Mouse (Mus musculus) kidney, postnatal 0 days (tissue): ENCODE measurements around the gene Hhat. TPM values are rescaled to one million over a fixed set of nuclear protein-coding genes. Genes with fewer than 3 reads are reported as not detected.

Experiments used
- ATAC-seq: fragments of 200-750 bp; cut with Nextera tagmentation; replicated peaks from 2 replicates; pipeline ENCODE4 v1.8.0; 2017; ENCODE audit warnings: low read depth, moderate number of reproducible peaks, moderate TSS enrichment, moderate library complexity; ENCODE audit not compliant: low FRiP score
- DNase-seq: peaks from one replicate; pipeline ENCODE4 v3.0.0-alpha.2; 2016; ENCODE audit warnings: low spot score
- H3K27ac ChIP-seq: fragments of 300-500 bp; sonication (generic); 2 replicates; pipeline ENCODE4 v1.5.1; 2014; ENCODE audit warnings: mild to moderate bottlenecking
- H3K27me3 ChIP-seq: fragments of 300-500 bp; sonication (generic); 2 replicates; pipeline ENCODE4 v1.6.1; 2014; ENCODE audit warnings: low read length, mixed read lengths; ENCODE audit not compliant: insufficient read depth
- H3K36me3 ChIP-seq: fragments of 300-500 bp; sonication (generic); 2 replicates; pipeline ENCODE4 v1.6.1; 2014; ENCODE audit warnings: low read length, mixed read lengths; ENCODE audit not compliant: insufficient read depth
- H3K4me1 ChIP-seq: fragments of 300-500 bp; sonication (generic); replicated peaks from 2 replicates; pipeline ENCODE4 v1.6.1; 2014; ENCODE audit warnings: antibody characterized with exemption, low read length, mixed read lengths; ENCODE audit not compliant: insufficient read depth
- H3K4me2 ChIP-seq: fragments of 300-500 bp; sonication (generic); 2 replicates; pipeline ENCODE4 v1.6.1; 2014; ENCODE audit warnings: mild to moderate bottlenecking, low read length, moderate library complexity, mixed read lengths
- H3K4me3 ChIP-seq: fragments of 300-500 bp; sonication (generic); replicated peaks from 2 replicates; pipeline ENCODE4 v1.5.1; 2014; ENCODE audit warnings: low read depth, low read length
- H3K9ac ChIP-seq: fragments of 300-500 bp; sonication (generic); 2 replicates; pipeline ENCODE4 v1.6.1; 2014; ENCODE audit warnings: low read depth, low read length
- H3K9me3 ChIP-seq: fragments of 300-500 bp; sonication (generic); replicated peaks from 2 replicates; pipeline ENCODE4 v1.6.1; 2016; ENCODE audit warnings: low read length, inconsistent platforms, mixed read lengths
- CTCF ChIP-seq: IDR thresholded peaks from 2 replicates; pipeline ENCODE4 v1.5.1; 2016; ENCODE audit warnings: antibody characterized with exemption, low read depth, mild to moderate bottlenecking, moderate library complexity
- WGBS: fragments of 180-500 bp; shearing (Covaris S2); extraction: QIAGEN DNeasy Blood & Tissue Kit; methylation state at CpG from one replicate; pipeline ENCODE4 v1.1.7; 2014; 5-methylcytosine and 5-hydroxymethylcytosine counted together
- polyA plus RNA-seq: library from polyadenylated mRNA; unstranded; fragments of >200 nt; fragmentation: Nextera tagmentation; extraction: Ambion mirVana; gene quantifications from 2 replicates; pipeline ENCODE4 v1.2.1, GENCODE M21; 2015

The Hhat gene
- polyA plus RNA-seq, 1 experiment from 2014 or later: 13.5 TPM

- no peak overlapping the region for H3K9ac ChIP-seq
- no peak for DNase-seq
- no peak overlapping the region for H3K4me2 ChIP-seq
- no peaks in the 10 kb centered on the region for H3K36me3 ChIP-seq
- no peaks in the 10 kb centered on the region for H3K27me3 ChIP-seq
- H3K4me1 ChIP-seq: no peaks in the 10 kb centered on the region
- TF ChIP-seq CTCF: no peak
- H3K27ac ChIP-seq: no peak overlapping the region
- ATAC-seq: no peak
- no peaks in the 10 kb centered on the region for H3K9me3 ChIP-seq
- no peak overlapping the region for H3K4me3 ChIP-seq
Observed at GRCm38 (mm10) chr1:192450425-192450824, 320.6 kb downstream of the Hhat start.

GRCm38 (mm10) chr1:192449572-192450351 is 321.3 kb downstream of the Hhat start:
- H3K27me3 ChIP-seq: no peaks in the 10 kb centered on the region
- WGBS: 60% methylated on average over 4 of the region's 4 CpGs
- no peak overlapping the region for H3K4me3 ChIP-seq
- H3K9me3 ChIP-seq: no peaks in the 10 kb centered on the region
- H3K9ac ChIP-seq: no peak overlapping the region
- H3K4me2 ChIP-seq: no peak overlapping the region
- DNase-seq (no peak), ATAC-seq (no peak)
- no peaks in the 10 kb centered on the region for H3K36me3 ChIP-seq
- no peaks in the 10 kb centered on the region for H3K4me1 ChIP-seq
- no peak overlapping the region for H3K27ac ChIP-seq
- TF ChIP-seq CTCF: no peak

- WGBS: 95% methylated on average over 1 of the region's 1 CpGs
Observed at GRCm38 (mm10) chr1:192448512-192448911, 322.5 kb downstream of the Hhat start.

GRCm38 (mm10) chr1:192447666-192448065 is 323.4 kb downstream of the Hhat start:
- Histone ChIP-seq H3K27me3 (no peaks in the 10 kb centered on the region), H3K4me3 (no peak overlapping the region), H3K9me3 (no peaks in the 10 kb centered on the region), H3K4me2 (no peak overlapping the region), H3K4me1 (no peaks in the 10 kb centered on the region), H3K36me3 (no peaks in the 10 kb centered on the region), H3K27ac (no peak overlapping the region), H3K9ac (no peak overlapping the region)
- DNase-seq: no peak
- TF ChIP-seq CTCF: no peak
- no peak for ATAC-seq
- WGBS: 66% methylated on average over 2 of the region's 2 CpGs

More at GRCm38 (mm10) chr1:192448512-192448911, 322.5 kb downstream of the Hhat start:
- no peak overlapping the region for H3K4me3 ChIP-seq
- ATAC-seq (no peak), DNase-seq (no peak)
- no peaks in the 10 kb centered on the region for H3K9me3 ChIP-seq
- H3K27me3 ChIP-seq: no peaks in the 10 kb centered on the region
- no peak overlapping the region for H3K4me2 ChIP-seq
- no peak for TF ChIP-seq CTCF
- H3K36me3 ChIP-seq: no peaks in the 10 kb centered on the region
- H3K27ac ChIP-seq: no peak overlapping the region
- H3K9ac ChIP-seq: no peak overlapping the region
- H3K4me1 ChIP-seq: no peaks in the 10 kb centered on the region

Other genes with a start within 250 kb of the Hhat start
- gene Sertad4, start 84.5 kb upstream of the Hhat start, polyA plus RNA-seq: 20.0 and 20.4 TPM in 2 replicates